Mouse (Mus musculus) embryonic facial prominence, embryonic 14.5 days (tissue): ENCODE measurements around the gene Gng2. TPM values are rescaled to one million over a fixed set of nuclear protein-coding genes. Genes with fewer than 3 reads are reported as not detected.

Source experiments
- ATAC-seq: fragments of 200-750 bp; cut with Nextera tagmentation; 2 replicates; pipeline ENCODE4 v1.8.0; 2017; ENCODE audit warnings: low read depth, moderate number of reproducible peaks, moderate TSS enrichment
- DNase-seq: peaks from one replicate; pipeline ENCODE4 v3.0.0-alpha.2; 2015; ENCODE audit warnings: low spot score
- H3K27ac ChIP-seq: fragments of 300-500 bp; sonication (generic); replicated peaks from 2 replicates; pipeline ENCODE4 v1.5.1; 2014; ENCODE audit warnings: low read depth, mild to moderate bottlenecking, low read length, moderate library complexity
- H3K27me3 ChIP-seq: fragments of 300-500 bp; sonication (generic); replicated peaks from 2 replicates; pipeline ENCODE4 v1.6.1; 2014; ENCODE audit warnings: low read length; ENCODE audit not compliant: control insufficient read depth, insufficient read depth
- H3K36me3 ChIP-seq: fragments of 300-500 bp; sonication (generic); 2 replicates; pipeline ENCODE4 v1.6.1; 2014; ENCODE audit warnings: low read length, mixed read lengths; ENCODE audit not compliant: control insufficient read depth, insufficient read depth
- H3K4me1 ChIP-seq: fragments of 300-500 bp; sonication (generic); 2 replicates; pipeline ENCODE4 v1.6.1; 2014; ENCODE audit warnings: antibody characterized with exemption, low read length; ENCODE audit not compliant: control insufficient read depth, insufficient read depth
- H3K4me2 ChIP-seq: fragments of 300-500 bp; sonication (generic); 2 replicates; pipeline ENCODE4 v1.6.1; 2014; ENCODE audit warnings: low read depth, mild to moderate bottlenecking, low read length, moderate library complexity, mixed read lengths
- H3K4me3 ChIP-seq: fragments of 300-500 bp; sonication (generic); 2 replicates; pipeline ENCODE4 v1.5.1; 2014; ENCODE audit warnings: low read depth, mild to moderate bottlenecking, low read length
- H3K9ac ChIP-seq: fragments of 300-500 bp; sonication (generic); 2 replicates; pipeline ENCODE4 v1.6.1; 2014; ENCODE audit warnings: low read depth, mild to moderate bottlenecking, low read length, moderate library complexity, mixed read lengths
- H3K9me3 ChIP-seq: fragments of 300-500 bp; sonication (generic); 2 replicates; pipeline ENCODE4 v1.6.1; 2016; ENCODE audit warnings: low read length; ENCODE audit not compliant: control insufficient read depth
- WGBS: fragments of 180-500 bp; shearing (Covaris S2); extraction: QIAGEN DNeasy Blood & Tissue Kit; methylation state at CpG from one replicate; pipeline ENCODE4 v1.1.7; 2014; 5-methylcytosine and 5-hydroxymethylcytosine counted together
- polyA plus RNA-seq: library from polyadenylated mRNA; unstranded; fragments of >200 nt; fragmentation: Nextera tagmentation; extraction: Ambion mirVana; gene quantifications from 2 replicates; pipeline ENCODE4 v1.2.1, GENCODE M21; 2014

The Gng2 gene
- polyA plus RNA-seq, 1 experiment from 2014 or later = 59.3 TPM

- no peak overlapping the region for H3K4me3 ChIP-seq
- H3K9me3 ChIP-seq = no peaks in the 10 kb centered on the region
- no peak overlapping the region for H3K4me2 ChIP-seq
- peak; percentile 87 for ATAC-seq
- WGBS = 30% methylated on average over 13 of the region's 13 CpGs
- peak overlapping the region; percentile 82 for H3K27ac ChIP-seq
- H3K36me3 ChIP-seq = 0 out of 2 replicates have a peak, but pooled peaks cover 4% of the 10 kb centered on the region
- no peak overlapping the region for H3K9ac ChIP-seq
- H3K4me1 ChIP-seq = peaks cover 14% of the 10 kb centered on the region
- peak; percentile 63 for DNase-seq
- H3K27me3 ChIP-seq = no peaks in the 10 kb centered on the region
Observed at GRCm38 (mm10) chr14:19920254-19920691, 57.2 kb downstream of the Gng2 start.

DNA sequence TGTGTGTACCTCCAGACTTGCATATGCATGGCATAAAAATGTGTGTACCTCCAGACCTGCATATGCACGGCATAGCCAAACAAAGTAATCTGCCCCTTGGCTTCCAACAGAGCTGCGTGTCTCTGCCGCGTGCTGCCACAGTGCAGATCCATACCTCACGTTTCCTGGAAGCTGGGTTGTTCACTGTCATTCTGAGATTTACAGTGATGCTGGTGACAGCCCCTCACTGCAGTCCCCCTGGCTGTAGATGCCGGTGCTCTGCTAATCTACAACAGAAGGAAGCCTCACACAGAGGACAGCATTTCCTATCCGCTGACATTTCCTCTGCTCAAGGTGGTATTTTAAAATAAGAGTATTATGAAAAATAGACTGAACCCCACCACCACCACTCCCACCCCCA lies 57.6 kb downstream of the Gng2 start:
- Histone ChIP-seq H3K9me3 (no peaks in the 10 kb centered on the region), H3K4me3 (no peak overlapping the region), H3K27me3 (no peaks in the 10 kb centered on the region), H3K9ac (no peak overlapping the region), H3K4me2 (no peak overlapping the region), H3K27ac (peak overlapping the region; percentile 82), H3K36me3 (0 out of 2 replicates have a peak, but pooled peaks cover 4% of the 10 kb centered on the region), H3K4me1 (peaks cover 14% of the 10 kb centered on the region)
- 38% methylated on average over 7 of the region's 7 CpGs for WGBS
- no peak for ATAC-seq
- DNase-seq = no peak

DNA sequence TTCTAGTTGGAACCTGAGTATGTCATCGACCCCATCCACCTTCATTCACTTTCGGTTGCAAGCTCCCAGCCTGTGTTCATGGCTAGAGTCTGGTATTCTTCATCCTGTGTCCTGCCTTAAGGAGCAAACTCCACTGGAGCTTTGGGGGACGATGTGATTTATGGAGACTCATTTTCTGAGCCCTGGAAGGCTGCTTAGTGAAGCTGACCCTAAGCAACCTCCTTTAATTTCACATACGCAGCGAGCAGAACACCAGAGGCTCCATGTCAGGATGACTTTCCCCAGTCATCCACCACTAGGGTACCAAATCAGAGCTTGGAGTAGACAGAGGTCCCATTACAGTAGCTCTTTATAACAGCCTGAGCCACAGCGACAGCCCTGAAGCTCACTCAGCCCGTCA lies 59.9 kb downstream of the Gng2 start:
- H3K27me3 ChIP-seq = no peaks in the 10 kb centered on the region
- peaks cover 14% of the 10 kb centered on the region for H3K4me1 ChIP-seq
- H3K9ac ChIP-seq = no peak overlapping the region
- H3K36me3 ChIP-seq = no peaks in the 10 kb centered on the region
- no peaks in the 10 kb centered on the region for H3K9me3 ChIP-seq
- H3K27ac ChIP-seq = no peak overlapping the region
- DNase-seq (no peak), ATAC-seq (no peak)
- H3K4me3 ChIP-seq = no peak overlapping the region
- H3K4me2 ChIP-seq = no peak overlapping the region
- WGBS = 83% methylated on average over 7 of the region's 7 CpGs

DNA sequence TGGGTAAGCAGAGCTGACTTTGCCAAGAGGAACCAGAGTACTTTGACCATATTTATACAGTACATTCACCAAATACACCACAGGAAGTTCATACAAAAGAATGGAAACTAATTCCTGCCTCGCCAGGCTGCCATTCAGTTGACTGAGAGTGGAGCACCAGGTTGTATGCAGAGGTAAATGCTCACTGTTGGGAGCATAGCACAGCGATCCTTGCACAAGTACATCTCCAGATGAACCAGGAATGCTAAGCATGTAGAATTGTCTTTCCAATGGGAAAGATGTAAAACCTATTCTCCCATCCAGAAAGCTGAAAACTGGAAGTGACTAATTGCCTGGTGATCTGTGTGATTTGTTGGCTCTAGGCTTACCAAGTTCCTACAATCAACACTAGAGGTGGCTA lies 61.1 kb downstream of the Gng2 start:
- no peak overlapping the region for H3K4me3 ChIP-seq
- peaks cover 14% of the 10 kb centered on the region for H3K4me1 ChIP-seq
- ATAC-seq = no peak
- no peak overlapping the region for H3K9ac ChIP-seq
- H3K36me3 ChIP-seq = no peaks in the 10 kb centered on the region
- H3K27ac ChIP-seq = no peak overlapping the region
- H3K4me2 ChIP-seq = no peak overlapping the region
- no peak for DNase-seq
- H3K27me3 ChIP-seq = no peaks in the 10 kb centered on the region
- H3K9me3 ChIP-seq = no peaks in the 10 kb centered on the region
- 91% methylated on average over 2 of the region's 2 CpGs for WGBS

GRCm38 (mm10) chr14:19912891-19913290 lies 64.5 kb downstream of the Gng2 start:
- H3K9ac ChIP-seq = no peak overlapping the region
- H3K36me3 ChIP-seq = no peaks in the 10 kb centered on the region
- ATAC-seq (no peak), DNase-seq (no peak)
- no peaks in the 10 kb centered on the region for H3K4me1 ChIP-seq
- H3K4me3 ChIP-seq = no peak overlapping the region
- H3K27ac ChIP-seq = no peak overlapping the region
- no peak overlapping the region for H3K4me2 ChIP-seq
- no peaks in the 10 kb centered on the region for H3K9me3 ChIP-seq
- WGBS = 81% methylated on average over 3 of the region's 3 CpGs
- H3K27me3 ChIP-seq = no peaks in the 10 kb centered on the region

GRCm38 (mm10) chr14:19905615-19906014 lies 71.8 kb downstream of the Gng2 start:
- Histone ChIP-seq H3K4me2 (no peak overlapping the region), H3K36me3 (no peaks in the 10 kb centered on the region), H3K27me3 (no peaks in the 10 kb centered on the region), H3K9me3 (no peaks in the 10 kb centered on the region), H3K4me3 (no peak overlapping the region), H3K27ac (peak overlapping the region; percentile 3; the same call in 1 of the 2 replicates), H3K4me1 (peaks cover 17% of the 10 kb centered on the region), H3K9ac (no peak overlapping the region)
- 41% methylated on average over 5 of the region's 5 CpGs for WGBS
- ATAC-seq (peak; percentile 79), DNase-seq (peak; percentile 85)

- H3K27ac ChIP-seq = peak overlapping the region; percentile 3
- H3K4me3 ChIP-seq = no peak overlapping the region
- no peak overlapping the region for H3K4me2 ChIP-seq
- H3K9me3 ChIP-seq = no peaks in the 10 kb centered on the region
- H3K9ac ChIP-seq = no peak overlapping the region
- peaks cover 17% of the 10 kb centered on the region for H3K4me1 ChIP-seq
- H3K36me3 ChIP-seq = no peaks in the 10 kb centered on the region
- H3K27me3 ChIP-seq = no peaks in the 10 kb centered on the region
- DNase-seq (no peak), ATAC-seq (no peak)
- WGBS = 62% methylated on average over 3 of the region's 3 CpGs
Observed at GRCm38 (mm10) chr14:19904821-19905220, 72.6 kb downstream of the Gng2 start.

DNA sequence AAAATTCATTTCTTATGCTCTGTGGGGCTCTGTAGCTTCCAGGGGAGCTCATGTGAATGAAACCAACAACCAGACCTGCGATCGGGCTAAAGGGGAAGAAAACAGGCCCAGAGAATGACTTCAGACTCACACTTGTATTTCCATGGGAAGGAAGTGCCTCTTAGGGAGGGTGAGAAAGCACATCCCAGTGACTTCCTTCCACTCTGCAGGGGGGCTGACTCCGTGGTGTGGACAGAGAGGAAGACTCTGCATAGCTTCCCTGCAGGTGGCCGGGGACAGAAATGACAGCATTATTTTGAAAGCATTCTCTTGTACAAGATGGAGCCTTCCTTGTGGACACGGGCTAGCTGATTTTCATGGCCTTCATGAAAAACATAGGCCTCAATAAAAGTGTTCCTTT lies 73.4 kb downstream of the Gng2 start:
- 0 out of 2 replicates have a peak overlapping the region, but pooled peaks have one; percentile 8 for H3K27ac ChIP-seq
- no peak for ATAC-seq
- no peak overlapping the region for H3K4me2 ChIP-seq
- no peaks in the 10 kb centered on the region for H3K36me3 ChIP-seq
- DNase-seq = no peak
- H3K27me3 ChIP-seq = no peaks in the 10 kb centered on the region
- no peaks in the 10 kb centered on the region for H3K9me3 ChIP-seq
- WGBS = 34% methylated on average over 5 of the region's 5 CpGs
- no peak overlapping the region for H3K4me3 ChIP-seq
- no peak overlapping the region for H3K9ac ChIP-seq
- H3K4me1 ChIP-seq = peaks cover 17% of the 10 kb centered on the region

DNA sequence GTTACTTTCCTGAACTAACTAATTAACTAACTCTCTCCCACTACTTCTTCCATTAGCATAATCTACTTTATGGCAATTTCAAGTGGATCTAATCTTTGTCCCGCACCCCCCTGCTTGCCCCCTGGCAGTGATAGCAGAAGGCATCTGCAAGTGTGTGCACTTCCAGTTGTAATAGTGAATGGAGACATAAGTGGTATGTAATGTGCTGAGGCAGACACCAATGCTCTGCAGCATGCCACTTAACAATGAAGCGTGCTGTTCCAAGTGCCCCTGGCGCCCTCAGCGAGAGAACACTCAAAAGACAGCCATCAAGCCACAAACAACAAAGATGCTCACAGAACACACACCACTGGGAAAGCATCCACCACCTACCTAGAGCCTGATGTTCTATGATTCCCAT lies 76.9 kb downstream of the Gng2 start:
- Histone ChIP-seq H3K27me3 (no peaks in the 10 kb centered on the region), H3K9me3 (no peaks in the 10 kb centered on the region), H3K4me1 (peaks cover 13% of the 10 kb centered on the region), H3K36me3 (no peaks in the 10 kb centered on the region), H3K4me2 (no peak overlapping the region), H3K9ac (no peak overlapping the region), H3K4me3 (no peak overlapping the region), H3K27ac (no peak overlapping the region)
- ATAC-seq = no peak
- no peak for DNase-seq
- WGBS = 90% methylated on average over 4 of the region's 4 CpGs
